Mouse (Mus musculus) B cell, adult 62 days (primary cell): ENCODE results near the gene Olfr1425. TPM values are rescaled to one million over a fixed set of nuclear protein-coding genes. Genes with fewer than 3 reads are reported as not detected.

Experiments used
- total RNA-seq: library from RNA; stranded (reverse); gene quantifications from 4 replicates; pipeline ENCODE4 v1.2.4, GENCODE M21; 2023

Gene Olfr1425
- total RNA-seq = not detected in 4 replicates

GRCm38 (mm10) chr19:12077631-12078030 is at the start of gene Olfr1425:
Olfr1425 (minus strand) TSS chr19:12077731.

GRCm38 (mm10) chr19:12123103-12123502 is 45.6 kb upstream of the Olfr1425 start, which contains the start of gene Olfr76:
Olfr76 (minus strand) TSS chr19:12123203.

GRCm38 (mm10) chr19:12115797-12116196 is 38.3 kb upstream of the Olfr1425 start, which contains the start of gene Olfr1428:
Olfr1428 (minus strand) TSS chr19:12115897.

GRCm38 (mm10) chr19:12103234-12103633 is 25.7 kb upstream of the Olfr1425 start, which contains the start of gene Olfr1427:
Olfr1427 (minus strand) TSS chr19:12103334.

GRCm38 (mm10) chr19:12091913-12092312 is 14.4 kb upstream of the Olfr1425 start, which contains the start of gene Olfr1426:
Olfr1426 (minus strand) TSS chr19:12092013.

GRCm38 (mm10) chr19:12062582-12062981 is 14.9 kb downstream of the Olfr1425 start, which contains the start of gene Olfr1424:
Olfr1424 (minus strand) TSS chr19:12062682.

GRCm38 (mm10) chr19:12041217-12041616 is 36.3 kb downstream of the Olfr1425 start, which contains the start of gene Olfr1423:
Olfr1423 (minus strand) TSS chr19:12041317.

Other genes with a start within 250 kb of the Olfr1425 start
- gene Olfr1417, start 238.5 kb downstream of the Olfr1425 start, total RNA-seq = not detected in 4 replicates
- gene Olfr1418, start 216.7 kb downstream of the Olfr1425 start, total RNA-seq = not detected in 4 replicates
- not detected in 4 replicates for gene Olfr1419, start 202.6 kb downstream of the Olfr1425 start, total RNA-seq
- gene Olfr1420, start 191.2 kb downstream of the Olfr1425 start, total RNA-seq = not detected in 4 replicates
- 68.1 to 75.5 TPM (median 72.5 TPM) in 4 replicates for gene Patl1, start 165.3 kb downstream of the Olfr1425 start, total RNA-seq
- gene Osbp, start 111.8 kb downstream of the Olfr1425 start, total RNA-seq = 50.1 to 51.8 TPM (median 50.9 TPM) in 4 replicates
- gene Olfr1423, start 36.4 kb downstream of the Olfr1425 start, total RNA-seq = not detected in 4 replicates
- gene Olfr1424, start 15.0 kb downstream of the Olfr1425 start, total RNA-seq = not detected in 4 replicates
- gene Olfr1426, start 14.3 kb upstream of the Olfr1425 start, total RNA-seq = not detected in 4 replicates
- not detected in 4 replicates for gene Olfr1427, start 25.6 kb upstream of the Olfr1425 start, total RNA-seq
- gene Olfr1428, start 38.2 kb upstream of the Olfr1425 start, total RNA-seq = not detected in 4 replicates
- gene Olfr76, start 45.5 kb upstream of the Olfr1425 start, total RNA-seq = not detected in 4 replicates
- gene Olfr1555-ps1, start 92.4 kb upstream of the Olfr1425 start, total RNA-seq = not detected in 4 replicates
- not detected in 4 replicates for gene Olfr1431, start 122.9 kb upstream of the Olfr1425 start, total RNA-seq
- not detected in 4 replicates for gene Olfr1432, start 154.9 kb upstream of the Olfr1425 start, total RNA-seq
- gene Olfr262, start 163.9 kb upstream of the Olfr1425 start, total RNA-seq = not detected in 4 replicates
- gene Olfr235, start 183.3 kb upstream of the Olfr1425 start, total RNA-seq = not detected in 4 replicates
- not detected in 4 replicates for gene Olfr1434, start 202.1 kb upstream of the Olfr1425 start, total RNA-seq
- not detected in 4 replicates for gene Olfr1436, start 221.4 kb upstream of the Olfr1425 start, total RNA-seq
- not detected in 4 replicates for gene Olfr1437, start 247.4 kb upstream of the Olfr1425 start, total RNA-seq